Mouse (Mus musculus) kidney, adult 9 months (tissue): ENCODE results near the gene Gm17334.

ENCODE experiments used
- DNase-seq: peaks from one replicate; pipeline ENCODE4 v3.0.0; 2022

The Gm17334 gene

GRCm38 (mm10) chr11:53773087-53773486 lies at the start of gene Gm17334:
Gm17334 (minus strand) TSS chr11:53773187.
- DNase-seq, result no peak

GRCm38 (mm10) chr11:53821945-53822338 lies 49.0 kb upstream of the Gm17334 start:
- peak; percentile 47 for DNase-seq

- no peak for DNase-seq
Observed at GRCm38 (mm10) chr11:53821230-53821944, 48.4 kb upstream of the Gm17334 start.

- DNase-seq, result no peak
Observed at GRCm38 (mm10) chr11:53820516-53821170, 47.7 kb upstream of the Gm17334 start.

GRCm38 (mm10) chr11:53819511-53819910 lies 46.5 kb upstream of the Gm17334 start:
- DNase-seq, result no peak

- DNase-seq, result peak; percentile 61
Observed at GRCm38 (mm10) chr11:53818794-53819193, 45.8 kb upstream of the Gm17334 start.

GRCm38 (mm10) chr11:53816841-53817375 lies 43.9 kb upstream of the Gm17334 start:
- no peak for DNase-seq

- DNase-seq, result no peak
Observed at GRCm38 (mm10) chr11:53814810-53815209, 41.8 kb upstream of the Gm17334 start.

- DNase-seq, result peak; percentile 88
Observed at GRCm38 (mm10) chr11:53813001-53813868, 40.2 kb upstream of the Gm17334 start.

- DNase-seq, result no peak
Observed at GRCm38 (mm10) chr11:53811312-53811711, 38.3 kb upstream of the Gm17334 start.

GRCm38 (mm10) chr11:53810749-53811148 lies 37.8 kb upstream of the Gm17334 start:
- no peak for DNase-seq

GRCm38 (mm10) chr11:53810156-53810555 lies 37.2 kb upstream of the Gm17334 start:
- no peak for DNase-seq

- DNase-seq, result no peak
Observed at GRCm38 (mm10) chr11:53809354-53809753, 36.4 kb upstream of the Gm17334 start.

GRCm38 (mm10) chr11:53805786-53806185 lies 32.8 kb upstream of the Gm17334 start:
- DNase-seq, result peak; percentile 65

GRCm38 (mm10) chr11:53804569-53805344 lies 31.8 kb upstream of the Gm17334 start:
- DNase-seq, result no peak

GRCm38 (mm10) chr11:53803494-53803893 lies 30.5 kb upstream of the Gm17334 start:
- no peak for DNase-seq

- DNase-seq, result no peak
Observed at GRCm38 (mm10) chr11:53803093-53803492, 30.1 kb upstream of the Gm17334 start.

- DNase-seq, result no peak
Observed at GRCm38 (mm10) chr11:53800975-53801374, 28.0 kb upstream of the Gm17334 start.

- no peak for DNase-seq
Observed at GRCm38 (mm10) chr11:53800036-53800435, 27.0 kb upstream of the Gm17334 start.

GRCm38 (mm10) chr11:53798041-53798711 lies 25.2 kb upstream of the Gm17334 start:
- no peak for DNase-seq

GRCm38 (mm10) chr11:53797386-53797920 lies 24.5 kb upstream of the Gm17334 start:
- no peak for DNase-seq
